Mouse (Mus musculus) urinary bladder, postnatal 14 days (tissue): ENCODE results near the gene Adh1.

ENCODE experiments used
- DNase-seq: peaks from one replicate; pipeline ENCODE4 v3.0.0; 2021; ENCODE audit warnings: low spot score

Adh1 gene

DNA sequence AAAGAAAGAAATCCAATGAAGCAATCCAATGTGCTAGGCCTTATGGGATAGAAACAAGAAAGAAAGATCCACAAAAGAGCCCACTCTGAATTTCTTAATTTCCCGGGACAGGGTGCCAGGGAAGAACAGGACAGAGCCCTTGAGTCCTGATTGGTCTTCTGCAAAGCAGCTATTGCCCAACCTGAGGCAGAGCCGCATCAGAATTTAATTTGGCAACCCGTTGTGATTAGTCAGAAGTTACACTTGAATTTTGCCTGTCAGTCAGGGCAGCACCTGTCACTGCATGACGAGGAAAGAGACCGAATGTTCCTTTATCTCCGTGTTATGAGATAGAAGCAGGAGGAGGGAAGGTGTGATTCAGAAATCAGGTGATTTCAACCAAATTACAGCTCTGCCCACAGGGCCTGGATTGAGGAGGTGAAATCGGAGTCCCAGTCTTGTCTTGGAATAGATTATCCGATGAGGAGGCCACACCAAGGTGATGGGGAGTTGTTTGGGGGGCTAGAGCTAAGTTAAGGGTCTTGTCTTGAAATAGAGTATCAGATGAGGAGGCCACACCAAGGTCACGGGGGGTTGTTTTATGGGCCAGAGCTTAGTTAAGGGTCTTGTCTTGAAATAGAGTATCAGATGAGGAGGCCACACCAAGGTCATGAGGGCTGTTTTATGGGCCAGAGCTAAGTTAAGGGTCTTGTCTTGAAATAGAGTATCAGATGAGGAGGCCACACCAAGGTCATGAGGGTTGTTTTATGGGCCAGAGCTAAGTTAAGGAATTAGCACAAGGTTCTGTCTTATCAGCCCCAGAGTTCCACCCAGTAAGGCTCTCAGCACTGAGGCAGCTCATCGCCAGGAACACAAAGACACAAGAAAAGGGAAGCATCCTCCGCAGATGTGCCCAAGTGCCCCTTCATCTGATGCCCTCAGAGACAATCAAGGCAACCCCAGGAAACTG is at the start of gene Adh1:
Gene Adh1 (plus strand): TSS at position 271 of the 949 bp plus-strand sequence.
- DNase-seq = no peak

GRCm38 (mm10) chr3:138212431-138212951 is 48.3 kb upstream of the Adh1 start:
- no peak for DNase-seq

- no peak for DNase-seq
These were observed 45.3 kb upstream of the Adh1 start for GRCm38 (mm10) chr3:138215395-138215989.

DNA sequence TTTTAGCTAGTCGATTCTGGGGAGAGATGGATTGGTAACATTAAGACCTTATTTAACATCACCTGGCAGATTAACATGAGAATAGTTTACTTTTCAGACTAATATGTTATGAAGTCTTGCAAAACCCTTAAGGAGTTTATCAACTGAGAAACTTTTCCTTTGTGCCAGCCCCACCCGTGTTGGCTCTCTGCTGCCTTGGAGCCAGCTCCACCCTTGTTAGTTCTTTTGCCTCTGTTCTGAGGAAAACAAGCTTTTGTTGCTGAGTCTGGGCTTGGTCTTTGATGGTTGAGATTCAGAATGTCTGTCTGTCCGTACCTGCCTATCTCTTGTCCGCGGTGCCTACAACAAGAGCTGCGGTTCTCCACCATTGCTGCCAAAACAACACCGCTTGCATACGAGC is 44.7 kb upstream of the Adh1 start:
- DNase-seq = peak; percentile 44

- DNase-seq = no peak
These were observed 43.0 kb upstream of the Adh1 start, which contains the start of gene Adh7 for GRCm38 (mm10) chr3:138217631-138218264. Gene Adh7 (plus strand): TSS chr3:138217760.

DNA sequence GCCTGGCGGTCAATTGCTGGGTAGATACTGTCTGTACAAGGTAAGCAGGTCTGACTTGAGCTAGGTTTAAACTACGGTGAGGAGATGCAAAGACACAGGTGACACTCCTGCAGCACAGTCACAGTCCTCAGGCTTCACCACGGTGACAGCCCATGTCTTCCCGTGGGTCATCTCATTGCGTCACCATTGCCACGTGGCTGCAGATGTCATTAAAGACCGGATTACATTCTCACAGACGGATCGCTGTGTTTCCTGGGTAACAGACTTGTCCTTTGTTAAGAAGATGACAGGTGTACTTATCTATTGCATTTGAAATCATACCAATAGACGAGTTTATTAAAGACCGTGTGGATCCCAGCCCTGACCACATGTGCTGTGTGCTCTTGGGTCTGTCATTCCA is 39.7 kb upstream of the Adh1 start:
- no peak for DNase-seq

GRCm38 (mm10) chr3:138222511-138222910 is 38.3 kb upstream of the Adh1 start:
- DNase-seq = no peak

GRCm38 (mm10) chr3:138222952-138223351 is 37.8 kb upstream of the Adh1 start:
- peak; percentile 84 for DNase-seq

GRCm38 (mm10) chr3:138224363-138224954 is 36.3 kb upstream of the Adh1 start:
- DNase-seq = no peak

- no peak for DNase-seq
These were observed 35.5 kb upstream of the Adh1 start for GRCm38 (mm10) chr3:138225331-138225730.

DNA sequence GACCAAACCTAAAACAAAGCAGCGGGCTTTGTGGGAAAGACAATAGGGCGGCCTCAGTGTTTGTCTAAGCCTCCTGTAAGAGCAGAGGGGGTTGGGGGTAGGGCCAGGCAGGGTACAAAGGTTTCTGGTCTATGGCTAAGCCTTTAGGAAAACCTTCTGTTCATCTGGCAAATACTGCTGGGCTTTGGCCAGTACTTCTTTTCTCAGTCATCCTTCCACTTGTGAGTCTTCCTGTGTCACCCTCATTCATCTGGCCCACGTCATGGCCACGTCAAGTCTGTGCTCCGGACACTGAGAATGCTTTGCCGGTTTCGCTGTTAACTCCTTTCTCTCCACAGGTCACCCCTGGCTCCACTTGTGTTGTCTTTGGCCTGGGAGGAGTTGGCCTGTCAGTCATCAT is 34.9 kb upstream of the Adh1 start:
- DNase-seq = no peak

GRCm38 (mm10) chr3:138226476-138226875 is 34.3 kb upstream of the Adh1 start:
- DNase-seq = no peak

DNA sequence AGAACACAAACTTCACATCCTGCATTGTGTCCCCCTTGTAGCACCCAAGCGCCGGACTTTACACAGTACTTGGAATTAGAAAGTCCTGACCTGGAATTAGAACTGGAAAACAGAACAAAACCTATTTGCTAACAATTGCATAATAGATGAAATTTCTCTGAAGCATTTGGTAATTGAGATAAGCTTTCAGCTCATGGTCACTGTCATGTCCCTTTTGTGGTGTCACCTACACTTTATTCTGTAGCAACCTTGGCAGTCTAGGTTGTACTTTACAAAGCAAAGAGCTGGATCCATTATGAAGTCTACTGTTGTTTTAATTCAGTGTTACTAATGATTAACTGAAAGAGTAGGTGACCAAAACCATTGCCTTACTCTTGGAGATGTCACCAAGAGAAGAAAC is 33.7 kb upstream of the Adh1 start:
- DNase-seq = no peak

- DNase-seq = no peak
These were observed 33.0 kb upstream of the Adh1 start for GRCm38 (mm10) chr3:138227782-138228181.

DNA sequence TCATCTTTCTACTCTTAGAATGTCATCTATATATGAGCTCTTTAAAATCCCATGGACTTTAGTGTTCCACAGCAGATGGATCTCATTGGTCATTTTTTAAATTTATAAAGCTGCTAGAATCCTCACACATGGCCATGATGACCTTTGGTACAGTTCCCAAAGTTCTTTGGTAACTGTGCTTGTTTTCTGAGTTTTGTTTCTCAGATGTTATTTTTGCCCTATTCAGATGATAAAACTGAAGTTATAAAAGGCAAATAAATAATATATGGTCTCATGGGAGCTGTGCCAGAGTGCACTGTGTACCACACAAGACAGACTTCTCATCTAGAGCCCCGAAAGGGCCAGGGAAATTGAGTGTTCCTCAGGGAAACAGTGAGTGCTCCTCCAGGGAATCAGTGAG is 31.3 kb upstream of the Adh1 start:
- DNase-seq = no peak

GRCm38 (mm10) chr3:138230266-138230665 is 30.5 kb upstream of the Adh1 start:
- DNase-seq = no peak

DNA sequence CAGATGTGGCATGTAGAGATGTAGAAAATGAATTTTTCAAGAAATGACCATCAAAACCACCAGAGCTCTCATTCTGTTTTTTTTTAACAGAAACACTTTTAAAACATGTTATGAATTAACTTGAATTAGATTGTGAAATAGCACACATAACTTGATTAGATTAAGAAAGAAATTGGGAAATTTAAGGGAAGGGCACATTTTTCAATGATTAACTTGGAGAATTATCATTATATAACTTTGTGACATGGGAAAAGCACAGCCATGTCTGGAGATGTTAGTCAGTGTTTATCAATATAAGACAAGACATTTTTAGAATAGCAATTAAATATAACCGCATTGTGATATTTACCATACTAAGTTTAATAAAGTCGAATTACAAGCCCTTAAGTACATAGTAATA is 29.3 kb upstream of the Adh1 start:
- no peak for DNase-seq

GRCm38 (mm10) chr3:138236546-138237163 is 24.1 kb upstream of the Adh1 start:
- no peak for DNase-seq

GRCm38 (mm10) chr3:138238046-138238445 is 22.7 kb upstream of the Adh1 start:
- DNase-seq = no peak

DNA sequence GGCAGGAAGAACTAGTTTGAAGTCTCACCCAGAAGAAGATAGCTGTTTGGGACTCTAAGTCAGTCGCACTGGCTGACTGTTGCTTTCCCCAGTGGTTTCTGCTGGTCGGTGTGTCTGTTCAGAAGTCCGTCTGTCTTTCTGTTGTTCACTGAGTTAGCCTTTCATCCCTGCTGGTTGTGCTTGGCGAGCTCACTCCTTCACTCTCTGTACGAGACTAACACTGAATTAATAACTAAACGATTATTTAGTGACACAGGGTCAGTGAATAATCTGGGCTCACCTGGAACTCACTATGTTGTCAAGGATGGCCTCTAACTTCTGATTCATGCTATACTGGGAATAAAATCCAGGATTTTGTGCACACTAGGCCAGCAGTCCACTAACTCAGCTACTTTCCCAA is 21.3 kb upstream of the Adh1 start:
- no peak for DNase-seq

- no peak for DNase-seq
These were observed 20.4 kb upstream of the Adh1 start for GRCm38 (mm10) chr3:138240411-138240810.

DNA sequence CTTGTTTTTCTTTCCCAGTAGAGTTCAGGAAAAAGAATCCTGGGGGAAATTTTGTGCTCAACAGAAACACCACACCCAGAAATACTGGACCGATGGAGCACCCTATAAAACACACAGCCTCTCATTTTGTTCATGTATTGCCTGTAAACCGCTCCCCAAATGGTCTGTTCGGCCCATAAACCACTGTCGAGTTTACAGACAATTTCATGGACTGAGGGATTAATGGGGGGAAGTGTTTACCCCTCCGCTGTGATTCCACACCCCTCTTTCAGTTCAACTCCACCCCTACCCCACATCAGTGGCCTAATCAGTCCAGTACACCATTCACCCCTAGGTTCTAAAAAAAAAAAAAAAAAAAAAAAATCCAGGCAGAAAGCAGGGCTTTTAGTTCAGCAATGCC is 19.8 kb upstream of the Adh1 start:
- DNase-seq = no peak
